Mouse (Mus musculus) adipocyte (in vitro differentiated cells): ENCODE results near the gene Tgif2lx2.
"Not testable (repeated sequence)": the region's sequence is repeated elsewhere in the genome, so short reads cannot be mapped to it uniquely, and the experiment has no call there.

Experiments used
- DNase-seq: peaks from one replicate; pipeline ENCODE4 v3.0.0-alpha.2; 2016; ENCODE audit warnings: low spot score

Tgif2lx2 gene

DNA sequence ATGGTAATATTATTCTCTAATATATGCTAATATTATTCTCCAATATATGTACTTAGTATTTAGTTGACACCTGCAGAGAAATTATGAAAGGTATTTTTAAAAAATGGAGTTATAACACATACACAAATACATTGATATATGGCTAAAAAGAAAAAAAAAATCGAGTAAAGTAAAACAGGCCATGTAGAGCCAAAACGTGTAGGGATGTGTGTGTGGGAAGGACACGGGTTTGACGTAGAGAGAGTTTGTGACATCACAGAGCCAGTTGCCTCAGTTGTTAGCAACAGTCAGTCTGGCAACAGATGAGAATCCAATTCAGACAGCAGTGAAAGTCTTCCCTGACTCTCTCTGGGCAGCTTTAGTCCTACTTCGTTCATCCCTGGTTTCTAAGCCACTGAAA is at the start of gene Tgif2lx2:
Tgif2lx2 (plus strand) TSS at position 301 of the 400 bp plus-strand sequence.
- DNase-seq = not testable (repeated sequence)
